Mouse (Mus musculus) lung, adult 2 months (tissue): Measurements from ENCODE around the gene Ncoa3. TPM values are rescaled to one million over a fixed set of nuclear protein-coding genes. Genes with fewer than 3 reads are reported as not detected.

Experiments used
- DNase-seq: peaks from one replicate; pipeline ENCODE4 v3.0.0; 2022
- H3K4me1 ChIP-seq: fragments of 200-500 bp; 2 replicates; pipeline ENCODE4 v1.6.1; 2011; ENCODE audit warnings: low read length; ENCODE audit not compliant: control insufficient read depth, insufficient read depth
- H3K4me3 ChIP-seq: fragments of 200-500 bp; replicated peaks from 2 replicates; pipeline ENCODE3; 2011; ENCODE audit warnings: low read depth, mild to moderate bottlenecking, control low read depth, low read length; ENCODE audit errors: extremely low read depth
- CTCF ChIP-seq: fragments of 200-500 bp; IDR thresholded peaks from 2 replicates; pipeline ENCODE4 v1.5.1; 2011; ENCODE audit warnings: mild to moderate bottlenecking, low read length, control low read depth; ENCODE audit not compliant: insufficient read depth
- POLR2A ChIP-seq: fragments of 200-500 bp; IDR thresholded peaks from 2 replicates; pipeline ENCODE4 v1.6.1; 2011; ENCODE audit warnings: low read depth, mild to moderate bottlenecking, control low read depth, low read length, borderline replicate concordance; ENCODE audit errors: extremely low read depth
- whole genome bisulfite sequencing: fragments of 180-500 bp; shearing (Covaris S2); methylation state at CpG from one replicate; pipeline ENCODE4 v1.1.7; 2018; 5-methylcytosine and 5-hydroxymethylcytosine counted together
- polyA plus RNA-seq: library from polyadenylated mRNA; depleted of rRNA; stranded (reverse); fragments of >200 nt; gene quantifications from 2 replicates; pipeline ENCODE4 v1.2.3, GENCODE M21; 2012

Gene Ncoa3
- polyA plus RNA-seq, 1 experiment, result 35.3 TPM

DNA sequence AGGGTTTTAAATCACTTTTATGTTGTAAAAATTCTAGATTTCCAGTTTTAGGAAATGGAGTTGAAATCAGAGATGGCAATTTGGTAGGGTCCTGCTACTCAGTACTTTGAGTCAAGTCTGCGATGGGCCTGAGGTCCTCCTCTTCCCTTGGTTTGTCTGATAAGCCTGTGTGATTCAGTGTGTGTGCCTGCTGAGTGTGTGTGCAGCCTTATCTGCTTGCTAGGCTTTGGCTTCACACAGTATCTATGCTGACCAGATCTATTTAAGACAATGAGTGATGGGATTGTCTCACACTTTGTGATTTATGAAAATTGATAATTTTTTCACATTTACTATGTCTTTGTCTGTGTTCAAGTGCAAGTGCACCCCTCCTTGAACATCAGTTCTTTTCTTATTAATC, 50.1 kb downstream of the Ncoa3 start:
- Histone ChIP-seq H3K4me1 (peaks cover 15% of the 10 kb centered on the region), H3K4me3 (no peak overlapping the region)
- TF ChIP-seq POLR2A (no peak), CTCF (no peak)
- DNase-seq, result no peak
- WGBS, result 51% methylated on average over 1 of the region's 1 CpGs

DNA sequence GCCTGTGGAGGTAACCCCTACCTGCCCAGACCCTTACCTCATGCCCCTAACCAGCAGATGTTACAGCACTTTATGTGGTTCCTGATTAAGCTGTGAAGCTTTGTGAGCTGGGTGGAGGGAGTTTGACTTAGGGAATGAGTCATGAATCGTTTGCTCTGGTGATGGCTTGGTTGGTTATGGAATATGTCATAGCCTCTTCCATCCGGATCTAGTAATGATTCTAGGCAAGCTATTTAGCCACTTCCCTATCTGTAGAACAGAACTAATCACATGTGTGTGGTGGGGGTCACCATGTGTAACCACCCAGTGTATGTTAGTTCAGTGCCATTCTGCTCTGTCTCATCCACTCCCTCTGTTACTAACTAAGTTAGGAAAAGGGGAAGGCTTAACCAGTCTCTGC, 52.6 kb downstream of the Ncoa3 start:
- WGBS, result 29% methylated on average over 2 of the region's 2 CpGs
- no peak for DNase-seq

DNA sequence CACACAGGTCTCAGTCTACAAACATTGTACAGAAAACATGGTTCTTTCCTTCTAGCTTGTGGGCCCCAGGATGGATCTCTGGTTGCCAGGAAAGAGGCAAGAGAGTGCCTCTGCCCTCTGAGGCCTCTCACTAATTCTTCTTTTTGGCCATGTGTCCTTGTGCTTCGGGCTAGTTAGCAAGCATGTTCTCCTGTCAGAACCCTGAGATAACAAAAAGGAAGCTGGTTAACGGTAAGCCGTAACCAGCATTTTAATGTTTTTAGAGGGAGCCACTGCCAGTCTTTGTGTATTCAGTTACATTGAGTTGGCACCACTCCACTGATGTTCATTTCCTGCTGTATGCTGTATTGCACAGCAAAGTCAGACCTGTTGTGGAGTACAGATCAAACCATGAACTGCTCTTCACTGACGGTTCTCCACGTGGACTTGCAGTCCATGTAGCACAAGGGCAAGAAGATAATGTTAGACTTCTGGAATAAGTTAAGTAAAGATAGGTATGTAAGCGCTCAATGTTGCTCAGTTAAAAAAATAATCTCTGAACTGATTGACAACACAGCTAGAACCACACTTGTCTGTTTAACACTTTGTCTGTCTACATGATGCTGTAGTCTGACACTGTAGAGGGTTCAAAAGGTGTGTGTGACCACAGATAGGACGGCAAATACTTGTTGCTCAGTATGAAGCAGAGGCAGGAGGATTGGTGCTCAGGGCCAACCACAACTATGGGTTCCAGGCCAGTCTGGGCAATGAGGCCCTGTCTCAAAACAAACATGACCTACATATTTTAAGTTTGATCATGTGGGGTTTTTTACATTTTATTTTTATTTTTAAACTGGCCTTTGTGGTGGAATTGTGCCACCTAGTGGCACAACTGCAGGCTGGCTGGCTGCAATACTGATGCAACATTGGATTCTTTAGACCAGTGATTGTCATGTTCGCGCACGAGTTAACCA, 53.4 kb downstream of the Ncoa3 start:
- WGBS, result 29% methylated on average over 10 of the region's 10 CpGs
- H3K4me1 ChIP-seq, result peaks cover 15% of the 10 kb centered on the region
- no peak for DNase-seq
- no peak overlapping the region for H3K4me3 ChIP-seq
- TF ChIP-seq CTCF (peak; percentile 82), POLR2A (no peak)

More for the DNA sequence above, 52.6 kb downstream of the Ncoa3 start:
- H3K4me1 ChIP-seq, result peaks cover 15% of the 10 kb centered on the region
- TF ChIP-seq POLR2A (no peak), CTCF (no peak)
- no peak overlapping the region for H3K4me3 ChIP-seq

DNA sequence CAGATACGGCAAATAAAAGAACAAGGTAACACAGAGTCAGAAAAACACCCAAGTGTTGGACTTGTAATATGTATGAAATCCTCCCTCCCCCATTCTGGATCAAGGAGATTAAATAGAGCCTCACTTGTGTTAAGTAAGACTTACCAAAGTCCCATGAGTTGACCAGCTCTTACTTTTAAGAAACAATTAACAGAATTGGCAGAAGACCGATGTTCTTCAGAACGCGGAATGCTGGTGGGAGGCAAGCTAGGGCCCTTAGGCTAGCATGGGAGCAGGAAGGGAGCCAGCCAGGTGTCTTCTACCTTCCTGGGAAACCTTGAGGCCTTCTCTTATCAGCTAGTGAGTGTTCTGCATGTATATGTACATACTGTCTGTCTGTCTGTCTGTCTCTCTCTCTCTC, 55.5 kb downstream of the Ncoa3 start:
- Histone ChIP-seq H3K4me3 (no peak overlapping the region), H3K4me1 (peaks cover 13% of the 10 kb centered on the region)
- whole genome bisulfite sequencing, result 96% methylated on average over 4 of the region's 4 CpGs
- TF ChIP-seq CTCF (no peak), POLR2A (no peak)
- no peak for DNase-seq

DNA sequence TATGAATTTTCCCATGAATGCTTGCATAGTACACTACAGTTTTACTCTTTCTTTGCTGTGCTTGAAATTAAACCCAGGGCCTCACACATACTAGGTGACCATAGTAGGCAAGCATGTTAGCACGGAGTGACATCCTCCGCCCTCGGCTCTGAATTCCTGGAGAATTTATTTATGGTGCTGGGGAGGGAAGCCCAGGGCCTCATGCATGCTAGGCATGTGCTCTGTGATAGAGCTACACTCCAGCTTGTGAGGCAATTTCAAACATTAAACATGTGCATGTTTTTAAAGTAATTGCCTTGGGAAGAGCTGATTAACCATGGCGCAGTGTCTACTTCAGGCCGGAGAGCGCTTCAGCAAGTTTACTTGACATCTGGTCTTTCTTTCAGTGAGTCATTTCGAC, 56.4 kb downstream of the Ncoa3 start:
- Histone ChIP-seq H3K4me3 (no peak overlapping the region), H3K4me1 (peaks cover 13% of the 10 kb centered on the region)
- DNase-seq, result no peak
- WGBS, result 89% methylated on average over 7 of the region's 7 CpGs
- no peak for TF ChIP-seq POLR2A

DNA sequence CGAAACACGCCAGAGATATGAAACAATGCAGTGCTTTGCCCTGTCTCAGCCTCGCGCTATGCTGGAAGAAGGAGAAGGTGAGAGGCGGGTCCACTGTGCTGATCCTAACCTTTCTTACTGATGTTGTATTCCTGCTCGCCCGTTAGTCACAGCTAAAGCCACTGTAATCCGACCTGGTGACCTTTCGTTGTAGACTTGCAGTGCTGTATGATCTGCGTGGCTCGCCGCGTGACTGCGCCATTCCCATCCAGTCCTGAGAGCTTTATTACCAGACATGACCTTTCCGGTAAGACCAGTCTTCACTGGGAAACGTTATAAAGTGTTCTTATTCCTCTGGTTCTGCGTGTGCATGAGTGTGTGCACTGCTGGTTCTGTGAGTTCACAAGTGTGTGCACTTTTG, 59.0 kb downstream of the Ncoa3 start:
- no peak for DNase-seq
- no peak for TF ChIP-seq CTCF
- TF ChIP-seq POLR2A, result no peak
- WGBS, result 87% methylated on average over 17 of the region's 17 CpGs
- H3K4me1 ChIP-seq, result no peaks in the 10 kb centered on the region
- H3K4me3 ChIP-seq, result no peak overlapping the region

DNA sequence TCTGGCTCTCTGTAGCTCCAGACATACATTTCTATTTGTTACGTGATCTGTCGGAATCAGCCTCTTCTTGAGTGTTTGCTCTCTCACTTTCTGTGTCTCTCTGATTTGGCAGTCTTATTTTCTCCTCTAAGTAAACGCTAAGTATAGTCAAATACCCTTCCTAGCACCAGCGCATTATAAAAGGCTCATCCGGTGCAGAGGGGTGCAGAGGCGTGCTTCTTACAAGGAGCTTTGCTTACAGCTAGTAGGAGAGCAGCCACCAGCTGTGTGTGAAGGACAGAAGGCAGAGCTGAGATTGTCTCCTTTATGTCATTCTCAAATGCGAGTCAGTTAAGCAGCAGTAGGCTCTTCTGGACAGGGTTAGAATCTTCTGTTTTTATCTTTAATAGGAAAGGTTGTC, 59.5 kb downstream of the Ncoa3 start:
- WGBS, result 91% methylated on average over 7 of the region's 7 CpGs
- TF ChIP-seq POLR2A, result no peak
- TF ChIP-seq CTCF, result no peak
- Histone ChIP-seq H3K4me1 (no peaks in the 10 kb centered on the region), H3K4me3 (no peak overlapping the region)
- DNase-seq, result no peak

DNA sequence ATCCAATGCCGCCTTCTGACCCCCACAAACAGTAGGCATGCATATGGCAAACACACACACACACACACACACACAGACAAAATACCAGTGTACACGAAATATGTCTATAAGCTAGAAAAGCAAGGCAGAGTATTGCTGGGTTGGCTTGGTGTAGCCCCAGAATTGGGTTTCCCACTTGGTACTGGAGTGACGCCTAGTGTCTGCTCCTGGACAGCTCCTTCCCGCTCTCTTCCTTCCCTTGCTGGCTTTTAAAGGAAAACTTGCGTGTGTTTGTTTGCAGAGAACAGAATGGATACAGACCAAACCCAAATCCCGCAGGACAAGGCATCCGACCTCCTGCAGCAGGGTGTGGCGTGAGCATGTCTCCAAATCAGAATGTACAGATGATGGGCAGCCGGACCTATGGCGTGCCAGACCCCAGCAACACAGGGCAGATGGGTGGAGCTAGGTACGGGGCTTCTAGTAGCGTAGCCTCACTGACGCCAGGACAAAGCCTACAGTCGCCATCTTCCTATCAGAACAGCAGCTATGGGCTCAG, 61.6 kb downstream of the Ncoa3 start:
- no peak for DNase-seq
- Histone ChIP-seq H3K4me1 (no peaks in the 10 kb centered on the region), H3K4me3 (no peak overlapping the region)
- no peak for TF ChIP-seq POLR2A
- no peak for TF ChIP-seq CTCF
- 91% methylated on average over 14 of the region's 14 CpGs for WGBS

DNA sequence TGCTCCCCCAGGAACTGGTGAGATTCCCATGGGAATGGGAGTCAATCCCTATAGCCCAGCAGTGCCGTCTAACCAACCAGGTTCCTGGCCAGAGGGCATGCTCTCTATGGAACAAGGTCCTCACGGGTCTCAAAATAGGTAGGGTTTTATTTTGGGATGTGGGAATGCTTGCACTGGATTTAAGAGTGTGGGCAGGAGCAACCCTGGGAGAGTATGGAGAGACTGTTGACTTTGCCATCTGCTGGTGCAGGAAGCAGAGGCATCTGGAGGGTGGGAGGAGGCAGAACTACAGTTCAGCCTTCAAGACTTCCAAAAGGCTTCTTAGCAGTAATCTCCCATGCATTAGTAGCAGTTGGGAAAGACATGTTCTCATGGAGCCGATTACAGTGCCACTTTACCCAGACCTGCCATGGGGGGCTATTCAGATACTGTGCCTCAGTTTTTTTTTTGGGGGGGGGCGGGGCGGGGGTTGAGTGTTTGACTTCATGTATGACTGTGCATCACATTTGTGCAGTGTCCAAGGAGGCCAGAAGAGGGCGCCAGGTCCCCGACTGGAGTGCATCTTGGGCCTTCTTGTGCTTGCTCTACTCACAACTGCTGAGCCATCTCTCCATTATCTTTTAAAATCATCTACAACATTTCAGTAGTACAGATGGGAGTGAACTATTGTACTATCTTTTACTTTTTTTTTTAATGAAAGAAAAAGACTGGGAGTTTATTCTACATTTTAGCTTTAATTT, 67.4 kb downstream of the Ncoa3 start:
- TF ChIP-seq POLR2A (no peak), CTCF (peak; percentile 50)
- Histone ChIP-seq H3K4me1 (no peaks in the 10 kb centered on the region), H3K4me3 (no peak overlapping the region)
- DNase-seq, result no peak
- WGBS, result 79% methylated on average over 7 of the region's 7 CpGs

DNA sequence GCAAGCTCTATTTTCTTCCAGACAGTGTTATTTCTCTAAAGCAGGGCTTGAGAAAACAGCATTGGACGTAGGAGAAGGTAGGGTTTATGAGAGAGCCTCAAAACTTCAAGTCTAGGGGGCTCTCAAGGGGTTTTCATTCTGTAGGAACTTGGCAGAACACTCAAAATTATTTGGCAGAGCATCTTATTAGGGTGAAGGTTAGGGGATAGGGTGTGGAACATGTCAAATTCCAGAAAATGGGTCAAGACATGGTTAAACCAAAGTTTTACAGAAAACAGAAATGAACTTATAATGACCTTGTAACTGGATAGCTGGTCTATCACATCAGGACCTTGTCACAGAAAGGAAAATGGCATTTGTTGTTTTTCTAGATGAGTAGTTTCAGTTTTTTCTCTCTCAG, 69.6 kb downstream of the Ncoa3 start:
- 72% methylated on average over 1 of the region's 1 CpGs for WGBS
- no peak overlapping the region for H3K4me3 ChIP-seq
- no peaks in the 10 kb centered on the region for H3K4me1 ChIP-seq
- DNase-seq, result no peak
- TF ChIP-seq CTCF, result no peak
- TF ChIP-seq POLR2A, result no peak
